ENCODE assay signal across 19 mouse cellular contexts in the genomic region with DNA sequence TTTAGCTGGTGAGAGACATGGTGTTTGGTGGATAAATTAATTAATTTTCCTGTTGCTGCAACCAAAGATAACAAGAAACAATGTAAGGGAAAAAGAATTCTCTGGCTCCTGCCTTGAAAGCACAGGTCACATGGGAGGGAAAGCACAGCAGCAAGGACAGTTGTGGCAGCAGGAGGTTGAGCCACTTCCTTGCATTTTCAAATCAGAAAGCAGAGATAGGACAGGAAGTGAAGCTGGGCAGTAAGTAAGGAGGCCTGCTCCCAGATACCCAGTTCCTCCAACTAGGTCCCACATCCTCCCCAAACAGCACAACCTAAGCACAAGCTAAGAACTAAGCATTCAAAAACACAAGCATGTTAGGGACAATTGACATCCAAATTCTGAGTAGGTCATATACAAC. TPM values are rescaled to one million over a fixed set of nuclear protein-coding genes. Genes with fewer than 3 reads are reported as not detected.
DNase-seq lines count a peak whose midpoint lies in the region; ATAC-seq and TF ChIP-seq lines count a peak whose summit lies in the region.
"Had no signal": no experiment of that assay in that cellular context is flagged by ENCODE, and none has a peak within 500 bp of the region (broad histone marks: within the 10 kb centered on the region; RNA-seq: fewer than 3 reads in every experiment).

No protein-coding gene starts in this region.

- no peak for TF ChIP-seq CTCF in lung, adult 2 months (IDR thresholded peaks at IDR 0.05; ENCODE audit: insufficient read depth, low read length)
- TF ChIP-seq CTCF in heart, postnatal 0 days (IDR thresholded peaks at IDR 0.05; ENCODE audit: low read depth) = no peak

- no peak for DNase-seq in heart, postnatal 14 days
- DNase-seq in lung, postnatal 36 days = peak; percentile 23
- no peak for DNase-seq in lung, adult 2 months
- no peak for DNase-seq in heart, postnatal 0 days (ENCODE audit: low spot score)
- DNase-seq in adipocyte (ENCODE audit: low spot score) = no peak
- DNase-seq: cerebellum, adult 11-12 months; cerebellum, postnatal 36 days; gastrocnemius, postnatal 25 days; lung, embryonic 14.5 days; right cerebral cortex, postnatal 14 days; thymus, postnatal 25 days had no signal

- no peak for TF ChIP-seq EP300 in heart, postnatal 0 days (IDR thresholded peaks at IDR 0.05; ENCODE audit: low read depth)

- intact Hi-C loops in heart, postnatal 14 days (cut with DNase I) = no loop called here

- no peaks in the 10 kb centered on the region for H3K27me3 ChIP-seq in heart, embryonic 12.5 days (replicated peaks)
- no peaks in the 10 kb centered on the region for H3K27me3 ChIP-seq in heart, postnatal 0 days (ENCODE audit: control insufficient read depth, insufficient read depth, low read length)
- no peaks in the 10 kb centered on the region for H3K27me3 ChIP-seq in midbrain, embryonic 16.5 days (ENCODE audit: control insufficient read depth, insufficient read depth, low read depth, low read length)
- H3K27me3 ChIP-seq: forebrain, embryonic 13.5 days; kidney, embryonic 15.5 days; neural tube, embryonic 13.5 days had no signal

- 0 out of 2 replicates have a peak, but pooled peaks cover 1% of the 10 kb centered on the region for H3K9me3 ChIP-seq in heart, embryonic 12.5 days (replicated peaks)
- H3K9me3 ChIP-seq in heart, postnatal 0 days (replicated peaks; ENCODE audit: control insufficient read depth, low read length) = no peaks in the 10 kb centered on the region
- H3K9me3 ChIP-seq in midbrain, embryonic 16.5 days (replicated peaks; ENCODE audit: control insufficient read depth, low read length, poor library complexity, severe bottlenecking) = no peaks in the 10 kb centered on the region
- H3K9me3 ChIP-seq: embryonic facial prominence, embryonic 10.5 days; forebrain, embryonic 13.5 days; kidney, embryonic 15.5 days; neural tube, embryonic 13.5 days had no signal

- H3K27ac ChIP-seq in heart, embryonic 12.5 days (ENCODE audit: poor library complexity, severe bottlenecking) = no peak overlapping the region
- H3K27ac ChIP-seq in heart, postnatal 0 days (ENCODE audit: low read depth) = peak overlapping the region; percentile 30; the same call in 1 of the 2 replicates
- H3K27ac ChIP-seq in midbrain, embryonic 16.5 days (ENCODE audit: low read length) = no peak overlapping the region
- H3K27ac ChIP-seq: embryonic facial prominence, embryonic 10.5 days; forebrain, embryonic 13.5 days; kidney, embryonic 15.5 days; neural tube, embryonic 13.5 days; stomach, postnatal 0 days had no signal

- no peak for TF ChIP-seq POLR2A in lung, adult 2 months (IDR thresholded peaks at IDR 0.05; ENCODE audit: borderline replicate concordance, extremely low read depth, low read depth, low read length)

- H3K4me1 ChIP-seq in heart, embryonic 12.5 days (replicated peaks) = peaks cover 13% of the 10 kb centered on the region
- peaks cover 18% of the 10 kb centered on the region for H3K4me1 ChIP-seq in lung, adult 2 months (ENCODE audit: control insufficient read depth, insufficient read depth, low read length)
- H3K4me1 ChIP-seq in heart, postnatal 0 days (ENCODE audit: control insufficient read depth, insufficient read depth) = no peaks in the 10 kb centered on the region
- H3K4me1 ChIP-seq in midbrain, embryonic 16.5 days (ENCODE audit: control insufficient read depth, insufficient read depth, low read length) = no peaks in the 10 kb centered on the region
- H3K4me1 ChIP-seq: embryonic facial prominence, embryonic 10.5 days; forebrain, embryonic 13.5 days; kidney, embryonic 15.5 days; neural tube, embryonic 13.5 days had no signal

- H3K9ac ChIP-seq in heart, embryonic 12.5 days = no peak overlapping the region
- no peak overlapping the region for H3K9ac ChIP-seq in heart, postnatal 0 days (replicated peaks; ENCODE audit: low read depth, low read length)
- H3K9ac ChIP-seq in midbrain, embryonic 16.5 days (ENCODE audit: low read depth, low read length) = no peak overlapping the region
- H3K9ac ChIP-seq: forebrain, embryonic 13.5 days; kidney, embryonic 15.5 days; lung, embryonic 14.5 days; neural tube, embryonic 13.5 days had no signal

- H3K4me3 ChIP-seq in heart, embryonic 12.5 days = no peak overlapping the region
- H3K4me3 ChIP-seq in lung, adult 2 months (replicated peaks; ENCODE audit: extremely low read depth, low read depth, low read length) = no peak overlapping the region
- H3K4me3 ChIP-seq in heart, postnatal 0 days (ENCODE audit: low read depth, low read length) = no peak overlapping the region
- H3K4me3 ChIP-seq in midbrain, embryonic 16.5 days (ENCODE audit: low read depth, low read length) = no peak overlapping the region
- H3K4me3 ChIP-seq: embryonic facial prominence, embryonic 10.5 days; forebrain, embryonic 13.5 days; kidney, embryonic 15.5 days; neural tube, embryonic 13.5 days had no signal

- no peak overlapping the region for H3K4me2 ChIP-seq in heart, embryonic 12.5 days
- H3K4me2 ChIP-seq in heart, postnatal 0 days (ENCODE audit: low read depth, low read length) = no peak overlapping the region
- H3K4me2 ChIP-seq in midbrain, embryonic 16.5 days (ENCODE audit: low read length) = no peak overlapping the region
- H3K4me2 ChIP-seq: forebrain, embryonic 13.5 days; kidney, embryonic 15.5 days; lung, embryonic 14.5 days; neural tube, embryonic 13.5 days had no signal

- peaks cover 11% of the 10 kb centered on the region for H3K36me3 ChIP-seq in heart, embryonic 12.5 days
- H3K36me3 ChIP-seq in heart, postnatal 0 days (replicated peaks; ENCODE audit: control insufficient read depth, insufficient read depth, low read length) = peaks cover 11% of the 10 kb centered on the region
- H3K36me3 ChIP-seq in midbrain, embryonic 16.5 days (ENCODE audit: control insufficient read depth, insufficient read depth, low read length) = no peaks in the 10 kb centered on the region
- H3K36me3 ChIP-seq: embryonic facial prominence, embryonic 10.5 days; kidney, embryonic 15.5 days; neural tube, embryonic 13.5 days had no signal

- peak; percentile 64; the same call in 1 of the 2 replicates for ATAC-seq in heart, embryonic 12.5 days (ENCODE audit: insufficient number of reproducible peaks, low FRiP score)
- no peak for ATAC-seq in heart, postnatal 0 days (ENCODE audit: insufficient read depth, low read depth)
- peak; percentile 43 for ATAC-seq in megakaryocyte progenitor cell, adult 5-6 weeks (replicated peaks; ENCODE audit: poor library complexity)
- ATAC-seq in midbrain, embryonic 16.5 days = no peak
- ATAC-seq: forebrain, embryonic 13.5 days had no signal

RNA-seq across cellular contexts. Expression of a gene that starts 15.9 kb away (rescaled TPM):
- 30.0 and 32.5 TPM in 2 replicates for polyA plus RNA-seq in heart, embryonic 12.5 days (2016; fragmentation: Nextera tagmentation; extraction: Ambion mirVana)
- 1 to 10 TPM; 6.5 to 6.8 TPM for total RNA-seq in heart, postnatal 14 days (2021)
- 3.7 and 7.2 TPM in 2 replicates for polyA plus RNA-seq in lung, adult 2 months (2012; rRNA removed)
- total RNA-seq in heart, postnatal 0 days (2014; rRNA removed; ENCODE audit: low replicate concordance) = 8.0 and 12.1 TPM in 2 replicates
- polyA plus RNA-seq in heart, postnatal 0 days (2015; fragmentation: Nextera tagmentation; extraction: Ambion mirVana) = 13.7 and 14.9 TPM in 2 replicates
- 50.6 and 54.0 TPM in 2 replicates for total RNA-seq in megakaryocyte progenitor cell, adult 5-6 weeks (2015)
- total RNA-seq in megakaryocyte progenitor cell, adult 5-6 weeks (2017) = 73.9 and 75.5 TPM in 2 replicates
- polyA plus RNA-seq in midbrain, embryonic 16.5 days (2015; fragmentation: Nextera tagmentation; extraction: Ambion mirVana) = 3.8 and 4.5 TPM in 2 replicates

Comparison
In these comparisons a context has a peak if more than half of its experiments do, and no peak if none do; other contexts are left out.
1. ATAC-seq: peak in heart, embryonic 12.5 days (single experiment) and megakaryocyte progenitor cell, adult 5-6 weeks (single experiment); none in heart, postnatal 0 days (single experiment) and midbrain, embryonic 16.5 days (single experiment).